Mouse (Mus musculus): ENCODE measurements around the gene Sod3.

DNA sequence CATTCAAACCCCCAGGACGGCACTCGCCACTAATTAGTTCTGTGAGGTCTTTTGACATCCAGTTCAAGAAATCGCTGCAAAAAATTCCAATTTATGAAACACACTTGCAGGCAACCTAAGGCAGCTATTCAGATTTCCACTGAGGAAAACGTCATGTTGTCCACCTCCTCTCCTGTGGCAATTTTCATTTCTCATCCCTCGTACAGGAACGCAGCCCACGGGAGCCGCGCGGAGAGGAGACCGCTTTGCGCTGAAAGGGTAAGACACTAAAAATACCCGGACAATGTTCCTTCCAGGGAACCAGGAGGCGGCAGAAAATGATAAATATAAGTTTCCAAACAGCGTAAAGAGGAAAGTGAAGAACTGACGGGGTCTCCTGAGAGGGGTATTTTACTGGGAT lies 27.9 kb downstream of the Sod3 start:
- TF ChIP-seq GATA1 (IDR thresholded peaks at IDR 0.05; ENCODE audit: borderline replicate concordance, low read length) (no peak), FLI1 (IDR thresholded peaks at IDR 0.05; ENCODE audit: low read length) (no peak)

All from megakaryocyte, embryonic 14.5 days (primary cell).